Mouse (Mus musculus) retina, postnatal 1 day (tissue): ENCODE data around the gene Phlpp1.

ENCODE experiments used
- DNase-seq: peaks from one replicate; pipeline ENCODE4 v3.0.0-alpha.2; 2012

Gene Phlpp1

DNA sequence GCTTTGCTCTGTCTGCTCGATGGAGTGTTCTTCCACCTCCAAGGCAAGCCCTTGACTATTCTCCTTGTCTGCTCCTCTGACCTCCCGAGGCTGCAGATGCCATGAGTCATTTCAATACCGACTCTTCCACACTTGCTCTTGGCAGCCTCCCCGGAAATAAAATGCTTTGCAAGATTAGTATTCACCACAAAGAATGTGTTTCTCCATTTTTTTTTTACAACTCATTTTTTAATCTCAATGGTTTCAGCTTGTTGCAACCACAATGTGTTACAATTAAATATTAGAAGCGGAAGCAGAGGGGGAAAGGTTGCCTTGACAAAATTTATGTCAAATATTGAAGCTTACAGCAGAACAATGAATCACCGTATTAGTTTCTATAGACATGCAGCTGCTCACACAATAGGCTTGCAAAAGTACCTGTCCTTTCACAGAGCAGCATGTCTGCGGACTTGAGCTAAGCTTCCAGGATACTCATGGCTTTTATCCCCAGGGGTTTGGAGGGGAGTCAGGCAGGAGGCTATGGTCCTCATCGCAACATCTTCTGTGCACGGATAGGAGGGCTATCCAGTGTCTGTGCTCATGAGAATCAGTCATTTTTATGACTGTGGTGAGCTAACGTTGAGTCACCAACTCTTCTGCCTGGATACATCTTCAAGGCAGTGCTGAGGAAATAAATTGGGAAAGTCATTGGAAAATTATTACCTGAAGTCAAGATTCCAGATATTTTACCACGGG is 229.5 kb downstream of the Phlpp1 start:
- no peak for DNase-seq

DNA sequence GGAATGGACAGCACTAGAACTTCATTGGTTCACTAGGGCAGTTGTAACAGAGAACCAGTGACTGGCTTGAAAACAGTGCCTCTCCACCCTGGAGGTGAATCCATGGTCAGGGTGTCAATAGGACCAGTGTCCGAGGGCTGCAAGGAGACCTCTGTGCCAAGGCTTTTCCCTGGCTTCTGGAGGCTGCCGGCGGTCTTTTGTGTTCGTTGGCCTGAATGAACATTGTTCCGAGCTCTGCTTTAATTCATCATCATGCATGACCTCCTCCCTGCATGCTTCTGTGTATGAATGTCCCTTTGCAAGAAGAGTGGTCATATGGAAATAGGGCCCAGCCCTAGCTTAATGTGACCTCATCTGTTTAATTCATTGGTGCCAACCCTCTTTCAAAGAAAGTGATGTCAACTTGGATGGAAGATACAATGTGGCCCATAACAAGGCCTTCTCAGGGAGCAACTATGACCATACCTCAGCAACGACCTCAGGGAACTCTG is 231.5 kb downstream of the Phlpp1 start:
- DNase-seq, result peak; percentile 89

DNA sequence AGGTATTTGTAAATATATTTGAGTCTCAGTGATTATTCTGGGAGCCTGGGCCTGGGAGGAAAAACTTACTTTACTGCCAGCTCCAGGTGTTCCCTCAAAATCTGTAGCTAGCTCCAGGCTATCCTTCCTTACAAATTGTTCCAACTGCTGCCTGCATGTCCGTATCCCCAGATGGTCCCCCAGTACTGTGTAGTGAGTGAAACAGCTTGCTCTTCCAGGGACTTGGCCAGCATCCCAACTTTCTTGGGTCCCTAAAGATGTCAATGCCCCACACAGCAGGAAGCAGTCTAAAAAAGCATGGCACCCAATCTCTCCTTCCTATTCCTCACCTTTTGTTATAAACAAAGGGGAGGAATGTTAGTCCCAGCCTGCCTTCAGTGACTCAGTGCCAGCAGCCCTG is 235.3 kb downstream of the Phlpp1 start:
- DNase-seq, result no peak

DNA sequence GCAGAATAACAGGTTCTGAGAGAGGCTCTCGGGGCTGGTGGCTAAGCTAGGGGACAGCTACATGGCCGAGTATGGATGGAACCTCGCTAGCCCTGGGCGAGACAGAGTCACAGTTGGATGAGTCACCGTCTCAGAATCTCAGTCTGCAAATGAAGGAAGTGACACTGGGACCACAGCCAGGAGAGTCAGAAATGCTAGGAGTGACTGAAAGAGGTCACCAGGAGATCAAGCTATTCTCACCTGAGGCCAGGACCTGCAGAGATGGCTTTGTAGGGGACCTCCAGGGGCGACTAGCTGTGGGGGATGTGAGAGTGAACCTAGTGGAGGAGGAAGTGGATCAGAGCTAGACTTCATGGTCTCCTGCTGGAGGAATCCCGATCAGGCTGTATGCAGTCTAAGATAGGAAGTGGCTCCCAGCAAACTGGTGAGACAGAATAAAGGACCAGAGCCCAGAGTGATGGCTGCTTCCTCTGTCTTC is 236.4 kb downstream of the Phlpp1 start:
- no peak for DNase-seq

DNA sequence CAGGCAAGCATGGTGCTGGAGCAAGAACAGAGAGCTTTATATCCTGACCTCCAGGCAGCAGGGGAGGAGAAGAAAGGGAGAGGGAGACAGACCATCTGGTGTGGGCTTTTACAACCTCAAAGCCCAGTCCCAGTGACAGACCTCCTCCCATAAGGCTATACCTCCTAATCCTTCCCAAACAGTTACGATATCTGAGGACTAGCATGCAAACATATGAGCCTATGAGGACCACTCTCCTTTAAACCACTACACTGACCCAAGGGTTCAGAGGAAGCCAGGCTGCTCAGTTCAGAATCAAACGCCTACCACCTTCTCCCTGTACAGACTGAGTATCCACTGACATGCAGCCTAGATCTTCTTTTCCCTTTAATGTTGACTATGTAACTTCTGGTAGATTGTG is 239.3 kb downstream of the Phlpp1 start:
- no peak for DNase-seq

DNA sequence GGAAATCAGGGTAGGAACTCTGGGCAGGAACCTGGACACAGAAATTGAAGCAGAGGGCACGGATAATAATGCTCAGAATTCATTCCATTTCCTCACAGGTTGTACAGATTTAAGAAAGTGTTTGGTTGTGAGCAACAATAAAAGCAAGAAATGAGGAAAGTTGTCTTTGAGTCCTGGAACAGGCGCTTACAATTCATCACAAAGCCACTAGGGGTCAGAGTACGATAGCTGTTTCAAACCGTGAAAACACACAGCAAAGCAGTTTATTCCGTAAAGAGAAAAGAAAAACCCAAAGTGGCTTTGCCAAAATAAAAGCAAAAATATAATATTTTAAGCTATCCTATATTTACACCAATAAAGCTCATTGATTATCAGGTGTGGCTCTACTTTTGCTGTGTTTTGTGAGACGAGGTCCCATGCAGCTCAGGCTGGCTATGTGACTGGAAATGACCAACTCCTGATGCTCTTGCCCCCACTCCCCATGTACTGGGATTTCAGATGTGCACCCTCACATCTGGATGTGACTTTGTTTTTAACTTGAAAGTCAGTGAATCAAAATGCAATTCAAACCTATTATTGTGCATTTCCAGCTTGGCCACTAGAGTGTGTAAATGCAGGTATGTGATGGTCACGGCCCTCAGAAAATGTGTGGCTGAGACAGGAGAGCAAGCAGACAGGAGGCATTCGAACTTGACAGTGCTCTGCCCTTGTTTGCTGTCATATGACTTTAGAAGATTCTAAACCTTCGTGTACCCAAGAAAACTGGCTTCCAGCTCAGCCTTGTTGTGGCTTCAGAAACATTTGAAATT is 253.8 kb downstream of the Phlpp1 start:
- peak; percentile 69 for DNase-seq

DNA sequence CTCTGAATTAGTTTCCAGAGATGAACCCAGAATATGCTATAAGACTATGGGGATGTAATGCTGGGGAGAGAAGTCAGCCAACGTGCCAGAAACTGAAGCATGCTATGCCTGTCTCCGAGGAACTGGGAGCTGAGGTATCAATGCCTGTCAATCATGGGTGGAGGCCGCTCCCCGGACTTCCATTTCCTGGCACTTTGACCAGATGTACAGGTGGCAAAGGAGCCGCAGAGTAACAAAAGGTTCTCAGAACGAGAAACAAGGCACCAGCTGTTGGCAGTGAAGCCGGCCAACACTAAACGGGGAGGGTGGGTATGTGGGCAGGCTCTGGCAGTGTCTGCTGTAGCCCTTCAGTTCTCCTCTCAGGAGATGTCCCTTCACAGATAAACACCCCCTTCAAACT is 256.6 kb downstream of the Phlpp1 start:
- DNase-seq, result peak; percentile 73

DNA sequence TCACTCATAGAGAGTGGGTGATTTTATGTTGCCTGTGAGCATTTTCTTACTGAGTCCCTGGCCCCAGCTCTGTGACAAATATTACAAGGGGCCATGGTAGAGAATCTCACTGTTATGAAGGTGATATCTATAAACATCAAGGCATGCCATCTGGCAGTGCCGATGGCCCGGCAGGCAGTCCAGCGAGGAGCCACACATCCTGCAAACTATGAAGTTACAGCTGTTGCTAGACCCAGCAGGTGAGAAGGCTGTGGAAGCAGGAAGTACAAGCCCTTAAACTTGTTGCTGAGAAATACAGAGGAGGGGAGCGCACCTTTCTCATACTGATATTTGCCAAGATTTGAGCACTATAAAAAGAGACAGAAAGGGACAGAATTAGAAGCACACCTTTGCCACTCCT is 257.0 kb downstream of the Phlpp1 start:
- peak; percentile 20 for DNase-seq

DNA sequence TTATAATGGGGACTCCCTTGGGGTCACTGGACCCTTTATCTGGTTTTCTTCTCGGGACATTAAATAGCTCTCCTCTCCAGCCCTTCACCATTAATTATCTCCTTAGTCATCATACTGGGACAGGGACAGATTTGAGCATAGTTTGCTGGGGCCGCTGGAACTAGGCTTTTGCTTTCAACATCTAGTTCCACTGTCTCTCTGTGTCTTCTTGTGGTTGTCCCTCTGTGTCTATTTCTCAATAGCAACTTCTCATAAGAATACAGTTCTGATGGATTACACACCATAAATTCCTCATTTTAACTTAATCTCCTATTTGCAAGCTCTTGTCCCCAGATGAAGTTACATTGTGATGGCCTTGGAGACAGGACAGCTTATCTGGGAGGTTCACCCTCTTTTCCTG is 262.0 kb downstream of the Phlpp1 start:
- peak; percentile 22 for DNase-seq
